Mouse (Mus musculus): ENCODE data around the gene Nwd1. TPM values are rescaled to one million over a fixed set of nuclear protein-coding genes. Genes with fewer than 3 reads are reported as not detected.
"Not testable (repeated sequence)": the region's sequence is repeated elsewhere in the genome, so short reads cannot be mapped to it uniquely, and the experiment has no call there.

The Nwd1 gene
- polyA plus RNA-seq, 1 experiment = 0.91 TPM

- H3K36me3 ChIP-seq (ENCODE audit: control insufficient read depth, insufficient read depth, low read length, poor library complexity, severe bottlenecking) = no peaks in the 10 kb centered on the region
- H3K9me3 ChIP-seq (replicated peaks; ENCODE audit: control insufficient read depth, insufficient read depth, low read length, poor library complexity, severe bottlenecking) = no peaks in the 10 kb centered on the region
- peaks cover 16% of the 10 kb centered on the region for H3K4me1 ChIP-seq (ENCODE audit: control insufficient read depth, insufficient read depth, low read length)
- H3K9ac ChIP-seq (ENCODE audit: low read depth, poor library complexity, severe bottlenecking) = no peak overlapping the region
- H3K27ac ChIP-seq (ENCODE audit: insufficient read depth, low read length) = peak overlapping the region; percentile 17; the same call in 1 of the 2 replicates
- no peak overlapping the region for H3K4me3 ChIP-seq (ENCODE audit: low read depth, low read length)
- TF ChIP-seq EP300 (IDR thresholded peaks at IDR 0.05; ENCODE audit: insufficient read depth, low read depth, low read length) (peak; percentile 45; the same call in 1 of the 2 replicates), CTCF (IDR thresholded peaks at IDR 0.05; ENCODE audit: low read depth, low read length) (peak; percentile 90), POLR2A (IDR thresholded peaks at IDR 0.05; ENCODE audit: insufficient read depth, low read length) (no peak)
- H3K27me3 ChIP-seq (ENCODE audit: control insufficient read depth, insufficient read depth, low read length, poor library complexity, severe bottlenecking) = no peaks in the 10 kb centered on the region
Measured at GRCm38 (mm10) chr8:72680133-72680532, 33.6 kb downstream of the Nwd1 start.

DNA sequence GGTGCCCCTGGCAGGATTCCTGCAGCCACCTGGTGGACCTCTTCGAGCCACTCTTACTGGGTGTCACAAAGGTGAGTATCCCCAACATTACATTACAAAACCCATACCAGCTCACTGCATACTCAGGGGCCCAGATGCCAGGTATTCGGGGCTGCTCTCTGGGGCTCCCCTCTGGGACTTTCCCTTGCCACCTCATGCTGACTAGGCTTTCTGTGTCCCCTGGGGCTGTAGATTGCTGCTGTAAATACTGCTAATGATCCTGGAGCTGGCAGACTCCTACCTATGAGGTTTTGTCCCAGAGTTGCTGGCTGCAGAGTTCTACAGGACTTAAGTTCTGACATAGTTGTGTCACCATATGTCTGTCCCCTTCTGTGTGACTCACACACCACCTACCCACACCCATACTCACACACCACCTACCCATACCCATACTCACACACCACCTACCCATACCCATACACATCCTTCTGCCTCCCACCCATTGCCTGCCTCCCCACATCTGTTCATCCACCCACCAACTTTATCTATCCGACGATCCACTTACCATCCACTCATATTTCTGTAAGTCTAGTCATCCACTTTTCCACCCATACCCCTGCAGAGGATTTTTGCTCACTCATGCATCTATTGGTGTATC lies 35.7 kb downstream of the Nwd1 start:
- Histone ChIP-seq H3K36me3 (ENCODE audit: control insufficient read depth, insufficient read depth, low read length, poor library complexity, severe bottlenecking) (no peaks in the 10 kb centered on the region), H3K27ac (ENCODE audit: insufficient read depth, low read length) (no peak overlapping the region), H3K9ac (ENCODE audit: low read depth, poor library complexity, severe bottlenecking) (no peak overlapping the region), H3K4me3 (ENCODE audit: low read depth, low read length) (no peak overlapping the region), H3K9me3 (replicated peaks; ENCODE audit: control insufficient read depth, insufficient read depth, low read length, poor library complexity, severe bottlenecking) (no peaks in the 10 kb centered on the region), H3K4me1 (ENCODE audit: control insufficient read depth, insufficient read depth, low read length) (peaks cover 12% of the 10 kb centered on the region), H3K27me3 (ENCODE audit: control insufficient read depth, insufficient read depth, low read length, poor library complexity, severe bottlenecking) (no peaks in the 10 kb centered on the region)
- no peak for TF ChIP-seq POLR2A (IDR thresholded peaks at IDR 0.05; ENCODE audit: insufficient read depth, low read length)
- TF ChIP-seq CTCF (IDR thresholded peaks at IDR 0.05; ENCODE audit: low read depth, low read length) = no peak
- no peak for TF ChIP-seq EP300 (IDR thresholded peaks at IDR 0.05; ENCODE audit: insufficient read depth, low read depth, low read length)

DNA sequence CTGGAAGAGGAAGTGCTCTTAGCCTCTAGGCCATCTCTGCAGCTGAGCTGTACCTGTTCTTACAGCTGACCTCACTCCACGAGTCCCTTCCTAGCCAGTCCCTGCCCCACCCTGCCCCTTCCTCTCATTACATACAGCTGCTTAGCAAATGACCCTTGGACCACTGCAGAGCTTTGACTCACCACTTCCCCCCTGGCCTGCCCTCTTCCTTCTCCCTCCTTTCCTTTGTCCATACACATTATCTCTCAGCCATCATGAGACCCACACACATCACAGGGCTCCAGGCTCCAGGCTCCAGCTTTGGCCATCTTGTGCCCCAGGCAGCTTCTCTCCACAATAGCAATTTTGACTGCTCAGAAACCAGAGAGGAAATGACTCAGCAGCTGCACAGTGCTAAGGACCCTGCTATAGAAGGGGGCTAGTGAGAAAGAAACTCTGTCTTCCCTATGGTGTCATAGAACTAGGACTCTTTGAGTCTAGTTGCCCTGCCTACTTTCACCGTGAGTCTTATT lies 36.6 kb downstream of the Nwd1 start:
- H3K27me3 ChIP-seq (ENCODE audit: control insufficient read depth, insufficient read depth, low read length, poor library complexity, severe bottlenecking) = no peaks in the 10 kb centered on the region
- H3K27ac ChIP-seq (ENCODE audit: insufficient read depth, low read length) = peak overlapping the region; percentile 49
- H3K9ac ChIP-seq (ENCODE audit: low read depth, poor library complexity, severe bottlenecking) = no peak overlapping the region
- H3K4me1 ChIP-seq (ENCODE audit: control insufficient read depth, insufficient read depth, low read length) = peaks cover 8% of the 10 kb centered on the region
- H3K4me3 ChIP-seq (ENCODE audit: low read depth, low read length) = no peak overlapping the region
- H3K9me3 ChIP-seq (replicated peaks; ENCODE audit: control insufficient read depth, insufficient read depth, low read length, poor library complexity, severe bottlenecking) = no peaks in the 10 kb centered on the region
- TF ChIP-seq CTCF (IDR thresholded peaks at IDR 0.05; ENCODE audit: low read depth, low read length) = no peak
- TF ChIP-seq EP300 (IDR thresholded peaks at IDR 0.05; ENCODE audit: insufficient read depth, low read depth, low read length) = peak; percentile 54; the same call in 1 of the 2 replicates
- no peak for TF ChIP-seq POLR2A (IDR thresholded peaks at IDR 0.05; ENCODE audit: insufficient read depth, low read length)
- no peaks in the 10 kb centered on the region for H3K36me3 ChIP-seq (ENCODE audit: control insufficient read depth, insufficient read depth, low read length, poor library complexity, severe bottlenecking)

- H3K4me3 ChIP-seq (ENCODE audit: low read depth, low read length); H3K27me3 ChIP-seq (ENCODE audit: control insufficient read depth, insufficient read depth, low read length, poor library complexity, severe bottlenecking); H3K4me1 ChIP-seq (ENCODE audit: control insufficient read depth, insufficient read depth, low read length); H3K9ac ChIP-seq (ENCODE audit: low read depth, poor library complexity, severe bottlenecking); H3K36me3 ChIP-seq (ENCODE audit: control insufficient read depth, insufficient read depth, low read length, poor library complexity, severe bottlenecking); H3K9me3 ChIP-seq (replicated peaks; ENCODE audit: control insufficient read depth, insufficient read depth, low read length, poor library complexity, severe bottlenecking): not testable (repeated sequence)
- H3K27ac ChIP-seq (ENCODE audit: insufficient read depth, low read length) = peak overlapping the region; percentile 49
Measured at GRCm38 (mm10) chr8:72683572-72684099, 37.1 kb downstream of the Nwd1 start.

DNA sequence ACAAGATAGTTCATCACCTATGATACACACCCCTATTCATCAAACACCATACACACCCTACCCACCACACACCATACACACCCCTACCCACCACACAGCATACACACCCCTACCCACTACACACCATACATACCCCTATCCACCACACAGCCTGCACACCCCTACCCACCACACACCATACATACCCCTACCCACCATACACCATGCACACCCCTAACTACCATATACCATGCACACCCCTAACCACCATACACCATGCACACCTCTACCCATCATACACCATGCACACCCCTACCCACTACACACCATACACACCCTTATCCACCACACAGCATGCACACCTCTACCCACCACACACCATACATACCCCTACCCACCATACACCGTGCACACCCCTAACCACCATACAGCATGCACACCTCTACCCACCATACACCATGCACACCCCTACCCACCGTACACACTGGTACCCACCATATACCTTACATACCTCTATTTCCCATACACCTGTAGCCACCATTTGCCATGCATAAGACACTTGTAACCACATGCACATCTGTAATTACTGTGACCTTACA lies 51.9 kb downstream of the Nwd1 start:
- H3K9ac ChIP-seq (ENCODE audit: low read depth, poor library complexity, severe bottlenecking) = no peak overlapping the region
- no peak overlapping the region for H3K4me3 ChIP-seq (ENCODE audit: low read depth, low read length)
- no peaks in the 10 kb centered on the region for H3K4me1 ChIP-seq (ENCODE audit: control insufficient read depth, insufficient read depth, low read length)
- no peaks in the 10 kb centered on the region for H3K9me3 ChIP-seq (replicated peaks; ENCODE audit: control insufficient read depth, insufficient read depth, low read length, poor library complexity, severe bottlenecking)
- no peaks in the 10 kb centered on the region for H3K36me3 ChIP-seq (ENCODE audit: control insufficient read depth, insufficient read depth, low read length, poor library complexity, severe bottlenecking)
- no peaks in the 10 kb centered on the region for H3K27me3 ChIP-seq (ENCODE audit: control insufficient read depth, insufficient read depth, low read length, poor library complexity, severe bottlenecking)
- TF ChIP-seq POLR2A (IDR thresholded peaks at IDR 0.05; ENCODE audit: insufficient read depth, low read length) (no peak), CTCF (IDR thresholded peaks at IDR 0.05; ENCODE audit: low read depth, low read length) (no peak), EP300 (IDR thresholded peaks at IDR 0.05; ENCODE audit: insufficient read depth, low read depth, low read length) (no peak)
- H3K27ac ChIP-seq (ENCODE audit: insufficient read depth, low read length) = no peak overlapping the region

GRCm38 (mm10) chr8:72712569-72712968 lies 66.1 kb downstream of the Nwd1 start:
- Histone ChIP-seq H3K27me3 (ENCODE audit: control insufficient read depth, insufficient read depth, low read length, poor library complexity, severe bottlenecking) (no peaks in the 10 kb centered on the region), H3K27ac (ENCODE audit: insufficient read depth, low read length) (no peak overlapping the region), H3K9me3 (replicated peaks; ENCODE audit: control insufficient read depth, insufficient read depth, low read length, poor library complexity, severe bottlenecking) (no peaks in the 10 kb centered on the region), H3K4me1 (ENCODE audit: control insufficient read depth, insufficient read depth, low read length) (no peaks in the 10 kb centered on the region), H3K4me3 (ENCODE audit: low read depth, low read length) (no peak overlapping the region), H3K36me3 (ENCODE audit: control insufficient read depth, insufficient read depth, low read length, poor library complexity, severe bottlenecking) (no peaks in the 10 kb centered on the region), H3K9ac (ENCODE audit: low read depth, poor library complexity, severe bottlenecking) (no peak overlapping the region)
- TF ChIP-seq POLR2A (IDR thresholded peaks at IDR 0.05; ENCODE audit: insufficient read depth, low read length) = no peak
- no peak for TF ChIP-seq CTCF (IDR thresholded peaks at IDR 0.05; ENCODE audit: low read depth, low read length)
- TF ChIP-seq EP300 (IDR thresholded peaks at IDR 0.05; ENCODE audit: insufficient read depth, low read depth, low read length) = no peak

All from ES-Bruce4 (cell line).